Mouse (Mus musculus) ZHBTc4 (cell line): ENCODE measurements around the gene Mptx1.
"Not testable (repeated sequence)": the region's sequence is repeated elsewhere in the genome, so short reads cannot be mapped to it uniquely, and the experiment has no call there.

Experiments used
- DNase-seq: peaks from one replicate; pipeline ENCODE4 v3.0.0-alpha.2; 2011; ENCODE audit warnings: low read depth, low spot score

Mptx1 gene

GRCm38 (mm10) chr1:174330218-174330617, at the start of gene Mptx1:
Mptx1 (plus strand) TSS chr1:174330518.
- no peak for DNase-seq

- DNase-seq: no peak
Measured at GRCm38 (mm10) chr1:174303162-174303561, 27.2 kb upstream of the Mptx1 start.

DNA sequence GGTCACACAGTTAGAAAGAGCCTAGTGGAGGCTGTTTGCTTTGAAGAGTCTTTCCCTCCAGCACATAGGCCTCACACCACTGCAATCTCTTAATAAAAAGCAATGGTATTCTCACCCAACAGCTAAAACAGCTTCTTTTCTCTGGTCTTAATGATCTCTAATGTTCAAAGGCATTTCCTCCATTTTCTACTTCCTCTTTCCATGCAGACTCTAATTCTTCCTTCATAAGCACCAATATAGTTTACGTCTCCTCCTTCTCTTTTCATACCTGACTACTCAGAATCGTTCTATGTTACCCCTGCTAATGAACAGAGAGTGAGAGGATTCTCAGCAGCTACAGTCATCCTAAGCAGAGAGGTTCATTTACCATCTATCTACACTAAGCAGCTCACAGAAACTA, 13.0 kb upstream of the Mptx1 start:
- no peak for DNase-seq

DNA sequence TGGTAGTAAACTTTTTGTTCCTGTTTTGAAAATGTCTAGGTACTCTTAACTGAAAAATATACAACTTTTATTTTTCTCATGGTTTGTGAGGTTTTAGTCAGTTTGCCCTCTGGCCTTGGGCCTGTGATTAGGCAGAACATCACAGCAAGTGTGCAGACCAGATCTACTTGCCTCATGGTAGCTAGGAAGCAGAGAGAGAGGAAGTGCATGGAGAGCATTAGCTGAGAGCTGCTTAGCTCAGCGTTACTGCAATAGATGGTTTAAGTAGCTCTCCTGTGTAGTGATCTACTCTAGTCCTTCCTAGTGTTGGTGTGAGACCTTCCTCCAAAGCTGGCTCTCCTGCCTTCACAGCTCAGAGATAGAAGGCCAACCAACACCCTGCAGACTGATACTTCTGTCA, 23.3 kb downstream of the Mptx1 start:
- DNase-seq: not testable (repeated sequence)

GRCm38 (mm10) chr1:174354640-174355039, 24.3 kb downstream of the Mptx1 start:
- no peak for DNase-seq

- DNase-seq: no peak
Measured at GRCm38 (mm10) chr1:174364882-174365451, 34.6 kb downstream of the Mptx1 start, which contains the start of gene Olfr417. Olfr417 (plus strand) TSS chr1:174365122.

DNA sequence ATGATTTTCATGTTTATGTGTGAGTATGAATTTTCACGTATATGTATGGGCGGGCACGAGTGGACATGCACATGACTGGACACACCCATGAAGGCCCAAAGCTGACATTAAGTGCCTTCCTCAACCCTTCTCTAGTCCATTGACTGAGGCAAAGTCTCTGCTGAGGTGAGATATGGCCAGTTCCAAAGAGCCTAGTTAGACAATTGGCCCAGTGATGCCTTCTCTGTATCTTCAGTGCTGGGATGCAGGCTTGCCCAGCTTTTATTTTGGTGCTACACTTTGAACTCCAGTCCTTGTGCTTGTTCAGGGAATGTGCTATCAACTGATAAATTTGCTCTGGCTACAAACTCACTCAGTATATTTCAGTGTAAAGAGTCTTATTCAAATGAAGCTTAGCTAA, 43.5 kb downstream of the Mptx1 start:
- DNase-seq: no peak
